Mouse (Mus musculus): ENCODE results near the gene Rpl3. TPM values are rescaled to one million over a fixed set of nuclear protein-coding genes. Genes with fewer than 3 reads are reported as not detected.

The Rpl3 gene
- total RNA-seq, 1 experiment: 1,661 TPM

DNA sequence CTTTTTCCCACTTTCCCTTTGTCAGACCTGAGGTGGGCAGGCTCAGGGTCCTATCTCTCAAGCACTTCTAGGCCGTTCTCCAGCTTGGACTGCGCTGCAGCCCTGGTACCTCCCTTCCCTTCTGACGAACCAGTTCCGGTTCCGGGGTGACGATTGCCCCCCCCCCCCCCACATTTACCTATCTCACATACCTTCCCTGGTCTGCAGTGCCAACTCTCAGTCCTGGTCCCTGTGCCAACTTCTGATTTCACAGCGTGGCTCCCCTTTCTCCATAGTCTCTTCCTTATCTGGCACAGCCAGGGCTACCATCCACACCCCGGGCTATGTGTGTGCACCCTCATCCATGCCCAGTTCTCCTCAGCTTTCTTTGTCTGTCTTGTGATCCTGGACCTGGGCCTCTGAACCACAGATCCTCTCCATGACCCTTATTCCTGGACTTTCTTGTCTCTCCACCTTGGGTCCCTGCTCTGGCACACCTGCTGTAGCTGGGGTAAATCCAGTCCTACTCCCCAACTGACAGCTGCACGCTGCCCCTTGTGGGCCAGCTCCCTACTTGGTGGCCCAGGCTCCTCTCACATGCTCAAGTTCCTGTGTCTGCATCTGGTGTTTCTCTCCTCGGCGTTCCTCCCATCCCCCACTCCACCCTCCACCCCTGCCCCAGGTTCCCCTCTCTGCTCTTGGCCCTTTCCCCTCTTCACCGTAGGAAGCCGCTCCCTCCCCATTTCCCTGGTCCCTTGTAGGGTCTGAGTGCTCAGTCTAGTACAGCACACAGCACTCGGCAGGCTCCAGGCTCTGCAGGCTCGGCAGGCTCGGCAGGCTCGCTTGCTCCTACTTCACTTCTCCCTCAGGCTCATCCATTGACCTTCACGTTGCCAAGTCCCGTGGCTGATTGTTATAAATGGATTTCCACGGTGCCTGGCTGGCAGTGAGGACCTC lies 5.5 kb upstream of the Rpl3 start:
- TF ChIP-seq CHD2 (IDR thresholded peaks at IDR 0.05; ENCODE audit: low read depth, low read length) (no peak), ZC3H11A (IDR thresholded peaks at IDR 0.05; ENCODE audit: borderline replicate concordance, low read depth, low read length) (no peak), HCFC1 (IDR thresholded peaks at IDR 0.05; ENCODE audit: borderline replicate concordance, insufficient read depth, low read length) (no peak), ZNF384 (IDR thresholded peaks at IDR 0.05; ENCODE audit: low read depth, low read length) (no peak), MAFK (IDR thresholded peaks at IDR 0.05; ENCODE audit: insufficient read depth, low read depth, low read length) (no peak)
- Histone ChIP-seq H3K27ac (ENCODE audit: insufficient read depth, low read depth, low read length, poor library complexity, severe bottlenecking) (peak overlapping the region; percentile 10; the same call in 1 of the 2 replicates), H3K4me1 (ENCODE audit: control insufficient read depth in 2 of 2, insufficient read depth in 2 of 2, low read length in 2 of 2, poor library complexity in 1 of 2) (peaks cover 15 to 58% of the 10 kb centered on the region in 2 experiments)

DNA sequence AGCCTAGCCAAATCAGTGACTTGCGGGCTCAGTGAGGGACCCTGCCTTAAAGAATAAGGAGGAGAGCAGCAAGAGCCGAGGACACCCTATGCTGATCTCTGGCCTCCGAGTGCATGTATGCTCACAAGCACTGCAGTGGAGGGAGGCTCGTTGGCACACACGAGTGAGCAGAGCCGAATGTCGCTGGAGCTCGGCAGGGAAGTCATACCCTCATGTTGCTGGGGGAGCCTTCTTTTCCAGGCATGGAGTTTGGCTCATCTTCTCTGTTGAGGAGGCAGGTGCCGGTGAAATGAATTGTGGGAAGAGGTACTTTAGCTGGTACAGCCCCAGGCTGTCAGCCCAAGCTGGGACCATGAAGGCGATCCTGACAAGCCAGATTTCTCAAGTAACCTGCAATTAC lies 4.7 kb upstream of the Rpl3 start:
- peak overlapping the region; percentile 10; the same call in 1 of the 2 replicates for H3K27ac ChIP-seq (ENCODE audit: insufficient read depth, low read depth, low read length, poor library complexity, severe bottlenecking)
- no peaks in the 10 kb centered on the region; the same call in 1 of the 2 replicates for H3K36me3 ChIP-seq (ENCODE audit: control insufficient read depth, insufficient read depth, low read length, poor library complexity, severe bottlenecking)
- H3K9me3 ChIP-seq (ENCODE audit: control insufficient read depth, insufficient read depth, low read depth, low read length): no peaks in the 10 kb centered on the region
- TF ChIP-seq ZC3H11A (IDR thresholded peaks at IDR 0.05; ENCODE audit: borderline replicate concordance, low read depth, low read length) (no peak), MAFK (IDR thresholded peaks at IDR 0.05; ENCODE audit: insufficient read depth, low read depth, low read length) (no peak), ZNF384 (IDR thresholded peaks at IDR 0.05; ENCODE audit: low read depth, low read length) (no peak), HCFC1 (IDR thresholded peaks at IDR 0.05; ENCODE audit: borderline replicate concordance, insufficient read depth, low read length) (no peak), CHD2 (IDR thresholded peaks at IDR 0.05; ENCODE audit: low read depth, low read length) (no peak)
- peak overlapping the region; percentile 9; the same call in 1 of the 2 replicates for H3K9ac ChIP-seq (ENCODE audit: insufficient read depth, low read depth, low read length, poor library complexity, severe bottlenecking)
- peak overlapping the region in 1 of 2 experiments; percentile 4; a peak in 1 of 4 replicates for H3K4me3 ChIP-seq (ENCODE audit: insufficient read depth in 1 of 2, low read depth in 1 of 2, low read length in 2 of 2, poor library complexity in 1 of 2, severe bottlenecking in 1 of 2)
- peaks cover 17 to 56% of the 10 kb centered on the region in 2 experiments for H3K4me1 ChIP-seq (ENCODE audit: control insufficient read depth in 2 of 2, insufficient read depth in 2 of 2, low read length in 2 of 2, poor library complexity in 1 of 2)
- in situ Hi-C loops (cut with MboI; ENCODE audit: low sequenced_read_pairs in 2 of 2, unreplicated experiment in 2 of 2): no loop called here
- DNase-seq (ENCODE audit: low read depth, low spot score): no peak

More for the DNA sequence above, 5.5 kb upstream of the Rpl3 start:
- Histone ChIP-seq H3K4me3 (ENCODE audit: insufficient read depth in 1 of 2, low read depth in 1 of 2, low read length in 2 of 2, poor library complexity in 1 of 2, severe bottlenecking in 1 of 2) (peak overlapping the region; percentile 24 to 42; a peak in 2 of 4 replicates), H3K9me3 (ENCODE audit: control insufficient read depth, insufficient read depth, low read depth, low read length) (no peaks in the 10 kb centered on the region), H3K9ac (ENCODE audit: insufficient read depth, low read depth, low read length, poor library complexity, severe bottlenecking) (peak overlapping the region; percentile 43; the same call in 1 of the 2 replicates), H3K36me3 (ENCODE audit: control insufficient read depth, insufficient read depth, low read length, poor library complexity, severe bottlenecking) (no peaks in the 10 kb centered on the region; the same call in 1 of the 2 replicates)
- DNase-seq (ENCODE audit: low read depth, low spot score): no peak
- in situ Hi-C loops (cut with MboI; ENCODE audit: low sequenced_read_pairs in 2 of 2, unreplicated experiment in 2 of 2): no loop called here

DNA sequence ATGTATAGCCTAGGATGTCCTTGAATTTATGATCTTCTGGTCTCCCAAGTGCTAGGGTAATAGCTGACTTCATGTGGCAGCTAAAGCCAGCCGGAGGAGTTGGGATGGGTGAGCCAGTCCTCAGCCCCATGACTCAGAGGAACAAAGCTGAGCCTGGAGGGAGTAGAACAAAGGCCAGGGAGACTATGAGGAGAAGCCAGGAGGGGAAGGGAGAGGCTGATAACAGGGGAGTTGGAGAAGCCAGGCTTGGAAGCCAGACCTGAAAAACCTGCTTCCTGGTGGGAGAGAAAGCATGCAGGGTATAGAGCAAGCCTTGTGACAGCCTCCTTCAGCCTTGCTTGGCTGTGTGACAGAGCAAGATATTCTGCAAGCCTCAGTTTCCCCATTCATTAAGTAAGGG lies 3.9 kb upstream of the Rpl3 start:
- no peak overlapping the region for H3K27ac ChIP-seq (ENCODE audit: insufficient read depth, low read depth, low read length, poor library complexity, severe bottlenecking)
- in situ Hi-C loops (cut with MboI; ENCODE audit: low sequenced_read_pairs in 2 of 2, unreplicated experiment in 2 of 2): no loop called here
- peaks cover 17 to 56% of the 10 kb centered on the region in 2 experiments for H3K4me1 ChIP-seq (ENCODE audit: control insufficient read depth in 2 of 2, insufficient read depth in 2 of 2, low read length in 2 of 2, poor library complexity in 1 of 2)
- H3K9ac ChIP-seq (ENCODE audit: insufficient read depth, low read depth, low read length, poor library complexity, severe bottlenecking): no peak overlapping the region
- no peaks in the 10 kb centered on the region for H3K9me3 ChIP-seq (ENCODE audit: control insufficient read depth, insufficient read depth, low read depth, low read length)
- H3K36me3 ChIP-seq (ENCODE audit: control insufficient read depth, insufficient read depth, low read length, poor library complexity, severe bottlenecking): no peaks in the 10 kb centered on the region; the same call in 1 of the 2 replicates
- no peak for TF ChIP-seq MAFK (IDR thresholded peaks at IDR 0.05; ENCODE audit: insufficient read depth, low read depth, low read length)
- no peak for TF ChIP-seq ZNF384 (IDR thresholded peaks at IDR 0.05; ENCODE audit: low read depth, low read length)
- TF ChIP-seq HCFC1 (IDR thresholded peaks at IDR 0.05; ENCODE audit: borderline replicate concordance, insufficient read depth, low read length): no peak
- TF ChIP-seq ZC3H11A (IDR thresholded peaks at IDR 0.05; ENCODE audit: borderline replicate concordance, low read depth, low read length): no peak
- TF ChIP-seq CHD2 (IDR thresholded peaks at IDR 0.05; ENCODE audit: low read depth, low read length): no peak
- DNase-seq (ENCODE audit: low read depth, low spot score): no peak
- no peak overlapping the region for H3K4me3 ChIP-seq (ENCODE audit: insufficient read depth in 1 of 2, low read depth in 1 of 2, low read length in 2 of 2, poor library complexity in 1 of 2, severe bottlenecking in 1 of 2)

DNA sequence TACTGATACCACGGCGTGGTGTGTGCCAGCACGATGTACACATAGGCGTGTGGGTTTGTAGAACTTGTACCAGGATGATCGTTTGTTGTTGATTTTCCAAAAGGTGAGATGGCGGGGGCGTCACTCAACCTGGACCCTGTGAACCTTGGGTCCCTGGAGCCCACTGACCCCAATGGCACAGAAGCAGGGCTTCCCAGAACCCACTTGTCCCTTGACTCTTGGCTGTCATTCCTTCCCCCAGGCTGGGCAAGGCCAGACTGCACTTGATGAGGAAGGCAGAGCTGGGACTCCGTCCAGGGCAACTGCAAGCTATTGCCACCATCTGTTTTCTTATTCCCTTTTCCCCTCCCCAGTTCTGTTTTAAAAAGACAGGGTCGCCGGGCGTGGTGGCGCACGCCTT lies 2.5 kb upstream of the Rpl3 start:
- H3K4me1 ChIP-seq (ENCODE audit: control insufficient read depth in 2 of 2, insufficient read depth in 2 of 2, low read length in 2 of 2, poor library complexity in 1 of 2): peaks cover 17 to 50% of the 10 kb centered on the region in 2 experiments
- no peak for TF ChIP-seq MAFK (IDR thresholded peaks at IDR 0.05; ENCODE audit: insufficient read depth, low read depth, low read length)
- no peak for TF ChIP-seq CHD2 (IDR thresholded peaks at IDR 0.05; ENCODE audit: low read depth, low read length)
- no peak for TF ChIP-seq HCFC1 (IDR thresholded peaks at IDR 0.05; ENCODE audit: borderline replicate concordance, insufficient read depth, low read length)
- H3K36me3 ChIP-seq (ENCODE audit: control insufficient read depth, insufficient read depth, low read length, poor library complexity, severe bottlenecking): no peaks in the 10 kb centered on the region; the same call in 1 of the 2 replicates
- H3K9me3 ChIP-seq (ENCODE audit: control insufficient read depth, insufficient read depth, low read depth, low read length): no peaks in the 10 kb centered on the region
- peak overlapping the region; percentile 26; the same call in 1 of the 2 replicates for H3K9ac ChIP-seq (ENCODE audit: insufficient read depth, low read depth, low read length, poor library complexity, severe bottlenecking)
- in situ Hi-C loops (cut with MboI; ENCODE audit: low sequenced_read_pairs in 2 of 2, unreplicated experiment in 2 of 2): no loop called here
- peak overlapping the region in 1 of 2 experiments; percentile 45; a peak in 2 of 4 replicates for H3K4me3 ChIP-seq (ENCODE audit: insufficient read depth in 1 of 2, low read depth in 1 of 2, low read length in 2 of 2, poor library complexity in 1 of 2, severe bottlenecking in 1 of 2)
- H3K27ac ChIP-seq (ENCODE audit: insufficient read depth, low read depth, low read length, poor library complexity, severe bottlenecking): no peak overlapping the region
- DNase-seq (ENCODE audit: low read depth, low spot score): no peak
